In the genomic region with DNA sequence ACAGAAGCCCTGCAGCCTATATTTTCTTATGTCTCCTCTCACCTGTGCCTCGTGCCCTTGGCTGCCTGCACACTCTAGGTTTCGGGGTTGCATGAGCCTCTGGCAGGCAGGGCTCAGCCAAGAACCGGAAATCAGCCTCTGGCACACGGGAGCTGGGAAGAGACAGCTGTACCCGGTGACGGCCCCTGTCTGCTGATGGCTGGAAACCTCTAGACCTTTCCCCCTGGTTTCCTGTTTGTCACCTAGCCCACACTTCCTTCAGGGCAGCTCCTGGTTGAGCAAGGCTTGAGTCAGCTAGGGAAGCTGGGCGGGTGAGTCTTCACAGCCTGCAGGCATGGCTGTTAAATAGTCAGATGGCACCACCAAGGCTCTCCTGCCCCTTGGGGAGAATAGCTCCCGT, we compare ENCODE assay signal across 8 mouse cellular contexts. TPM values are rescaled to one million over a fixed set of nuclear protein-coding genes. Genes with fewer than 3 reads are reported as not detected.
DNase-seq lines count a peak whose midpoint lies in the region; ATAC-seq and TF ChIP-seq lines count a peak whose summit lies in the region.

No protein-coding gene starts in this region.

- no peaks in the 10 kb centered on the region for H3K36me3 ChIP-seq in embryonic facial prominence, embryonic 14.5 days (ENCODE audit: control insufficient read depth, insufficient read depth, low read length)
- peaks cover 7% of the 10 kb centered on the region; the same call in 1 of the 2 replicates for H3K36me3 ChIP-seq in limb, embryonic 12.5 days
- no peaks in the 10 kb centered on the region for H3K36me3 ChIP-seq in hindbrain, embryonic 11.5 days (ENCODE audit: control insufficient read depth, insufficient read depth, low read length)

- H3K27me3 ChIP-seq in embryonic facial prominence, embryonic 14.5 days (replicated peaks; ENCODE audit: control insufficient read depth, insufficient read depth, low read length) = no peaks in the 10 kb centered on the region
- H3K27me3 ChIP-seq in limb, embryonic 12.5 days = no peaks in the 10 kb centered on the region
- H3K27me3 ChIP-seq in hindbrain, embryonic 11.5 days (ENCODE audit: control insufficient read depth, insufficient read depth, low read length) = no peaks in the 10 kb centered on the region

- H3K9ac ChIP-seq in embryonic facial prominence, embryonic 14.5 days (ENCODE audit: low read depth, low read length) = no peak overlapping the region; the same call in 1 of the 2 replicates
- peak overlapping the region; percentile 44; the same call in 1 of the 2 replicates for H3K9ac ChIP-seq in limb, embryonic 12.5 days (replicated peaks)
- H3K9ac ChIP-seq in hindbrain, embryonic 11.5 days (ENCODE audit: low read depth, low read length) = no peak overlapping the region

- H3K4me1 ChIP-seq in lung, adult 2 months (ENCODE audit: control insufficient read depth, insufficient read depth, low read length) = peaks cover 63% of the 10 kb centered on the region
- H3K4me1 ChIP-seq in embryonic facial prominence, embryonic 14.5 days (ENCODE audit: control insufficient read depth, insufficient read depth, low read length) = peaks cover 64% of the 10 kb centered on the region
- H3K4me1 ChIP-seq in limb, embryonic 12.5 days (replicated peaks) = peaks cover 75% of the 10 kb centered on the region
- peaks cover 3% of the 10 kb centered on the region for H3K4me1 ChIP-seq in hindbrain, embryonic 11.5 days (replicated peaks; ENCODE audit: control insufficient read depth, insufficient read depth, low read length)

- DNase-seq in lung, adult 18-20 months = peak; percentile 63 to 73
- no peak for DNase-seq in lung, adult 2 months
- peak; percentile 27 for DNase-seq in embryonic facial prominence, embryonic 14.5 days (ENCODE audit: low spot score)
- DNase-seq in spleen, postnatal 14 days (ENCODE audit: low spot score in 2 of 2) = no peak
- no peak for DNase-seq in hindbrain, embryonic 11.5 days (ENCODE audit: low spot score)

- no peak overlapping the region for H3K4me3 ChIP-seq in lung, adult 2 months (replicated peaks; ENCODE audit: extremely low read depth, low read depth, low read length)
- H3K4me3 ChIP-seq in embryonic facial prominence, embryonic 14.5 days (ENCODE audit: low read depth, low read length) = no peak overlapping the region
- no peak overlapping the region for H3K4me3 ChIP-seq in limb, embryonic 12.5 days (replicated peaks)
- H3K4me3 ChIP-seq in hindbrain, embryonic 11.5 days (ENCODE audit: low read depth, low read length) = no peak overlapping the region

- no peak for TF ChIP-seq CTCF in lung, adult 2 months (IDR thresholded peaks at IDR 0.05; ENCODE audit: insufficient read depth, low read length)

- peak overlapping the region; percentile 19; the same call in 1 of the 2 replicates for H3K4me2 ChIP-seq in embryonic facial prominence, embryonic 14.5 days (ENCODE audit: low read depth, low read length)
- H3K4me2 ChIP-seq in limb, embryonic 12.5 days = peak overlapping the region; percentile 45
- no peak overlapping the region for H3K4me2 ChIP-seq in hindbrain, embryonic 11.5 days (replicated peaks; ENCODE audit: low read depth, low read length)

- TF ChIP-seq POLR2A in lung, adult 2 months (IDR thresholded peaks at IDR 0.05; ENCODE audit: borderline replicate concordance, extremely low read depth, low read depth, low read length) = no peak

- no peak for ATAC-seq in embryonic facial prominence, embryonic 14.5 days (ENCODE audit: low read depth)
- no peak for ATAC-seq in limb, embryonic 12.5 days (ENCODE audit: insufficient number of reproducible peaks, insufficient read depth, low FRiP score, low TSS enrichment, low read depth)
- peak; percentile 38 for ATAC-seq in neutrophil, adult 5-6 weeks (ENCODE audit: extremely low read depth, insufficient number of reproducible peaks, low FRiP score, poor library complexity, severe bottlenecking)
- no peak for ATAC-seq in frontal cortex, adult (ENCODE audit: low TSS enrichment)
- ATAC-seq in hindbrain, embryonic 11.5 days (ENCODE audit: low FRiP score) = no peak

- H3K27ac ChIP-seq in embryonic facial prominence, embryonic 14.5 days (replicated peaks; ENCODE audit: low read depth, low read length) = 0 out of 2 replicates have a peak overlapping the region, but pooled peaks have one; percentile 11
- peak overlapping the region; percentile 71; the same call in 1 of the 2 replicates for H3K27ac ChIP-seq in limb, embryonic 12.5 days
- no peak overlapping the region for H3K27ac ChIP-seq in hindbrain, embryonic 11.5 days (ENCODE audit: low read depth, low read length)

- no peaks in the 10 kb centered on the region for H3K9me3 ChIP-seq in embryonic facial prominence, embryonic 14.5 days (ENCODE audit: control insufficient read depth, low read length)
- H3K9me3 ChIP-seq in limb, embryonic 12.5 days = no peaks in the 10 kb centered on the region
- H3K9me3 ChIP-seq in hindbrain, embryonic 11.5 days (ENCODE audit: control insufficient read depth, low read length) = no peaks in the 10 kb centered on the region

- WGBS in lung, adult 2 months = 4% methylated on average over 8 of the region's 8 CpGs
- WGBS in embryonic facial prominence, embryonic 14.5 days = 18% methylated on average over 8 of the region's 8 CpGs
- 19% methylated on average over 8 of the region's 8 CpGs for WGBS in limb, embryonic 12.5 days
- 55% methylated on average over 8 of the region's 8 CpGs for WGBS in hindbrain, embryonic 11.5 days

RNA-seq across cellular contexts. Expression of gene Rplp0, which starts 24.4 kb away (rescaled TPM):
- 1,185 and 1,411 TPM in 2 replicates for polyA plus RNA-seq in lung, adult 2 months (2012; rRNA removed)
- polyA plus RNA-seq in embryonic facial prominence, embryonic 14.5 days (2014; fragmentation: Nextera tagmentation; extraction: Ambion mirVana) = 1,928 and 1,996 TPM in 2 replicates
- polyA plus RNA-seq in limb, embryonic 12.5 days (2016; fragmentation: Nextera tagmentation; extraction: Ambion mirVana) = 1,237 and 1,243 TPM in 2 replicates
- 808 and 842 TPM in 2 replicates for total RNA-seq in neutrophil, adult 5-6 weeks (2017)
- polyA plus RNA-seq in hindbrain, embryonic 11.5 days (2014; fragmentation: Nextera tagmentation; extraction: Ambion mirVana) = 1,244 and 1,247 TPM in 2 replicates

RNA-seq across cellular contexts. Expression of gene Pxn, which starts 28.4 kb away (rescaled TPM):
- polyA plus RNA-seq in lung, adult 2 months (2012; rRNA removed) = 214 and 226 TPM in 2 replicates
- polyA plus RNA-seq in embryonic facial prominence, embryonic 14.5 days (2014; fragmentation: Nextera tagmentation; extraction: Ambion mirVana) = 28.6 and 28.8 TPM in 2 replicates
- 40.3 and 47.1 TPM in 2 replicates for polyA plus RNA-seq in limb, embryonic 12.5 days (2016; fragmentation: Nextera tagmentation; extraction: Ambion mirVana)
- total RNA-seq in neutrophil, adult 5-6 weeks (2017) = 242 and 288 TPM in 2 replicates
- 9.0 and 10.1 TPM in 2 replicates for polyA plus RNA-seq in hindbrain, embryonic 11.5 days (2014; fragmentation: Nextera tagmentation; extraction: Ambion mirVana)

RNA-seq across cellular contexts. Expression of gene Gcn1l1, which starts 30.2 kb away (rescaled TPM):
- polyA plus RNA-seq in lung, adult 2 months (2012; rRNA removed) = 36.8 and 52.8 TPM in 2 replicates
- polyA plus RNA-seq in embryonic facial prominence, embryonic 14.5 days (2014; fragmentation: Nextera tagmentation; extraction: Ambion mirVana) = 40.3 and 41.9 TPM in 2 replicates
- 55.4 and 57.4 TPM in 2 replicates for polyA plus RNA-seq in limb, embryonic 12.5 days (2016; fragmentation: Nextera tagmentation; extraction: Ambion mirVana)
- total RNA-seq in neutrophil, adult 5-6 weeks (2017) = 37.0 and 39.8 TPM in 2 replicates
- 31.8 and 39.4 TPM in 2 replicates for polyA plus RNA-seq in hindbrain, embryonic 11.5 days (2014; fragmentation: Nextera tagmentation; extraction: Ambion mirVana)

RNA-seq across cellular contexts. Expression of gene Sirt4, which starts 50.3 kb away (rescaled TPM):
- polyA plus RNA-seq in lung, adult 2 months (2012; rRNA removed) = 36.5 and 38.3 TPM in 2 replicates
- 13.9 and 20.3 TPM in 2 replicates for polyA plus RNA-seq in embryonic facial prominence, embryonic 14.5 days (2014; fragmentation: Nextera tagmentation; extraction: Ambion mirVana)
- polyA plus RNA-seq in limb, embryonic 12.5 days (2016; fragmentation: Nextera tagmentation; extraction: Ambion mirVana) = 21.9 and 24.9 TPM in 2 replicates
- 6.1 and 11.3 TPM in 2 replicates for total RNA-seq in neutrophil, adult 5-6 weeks (2017)
- polyA plus RNA-seq in hindbrain, embryonic 11.5 days (2014; fragmentation: Nextera tagmentation; extraction: Ambion mirVana) = 21.3 and 23.1 TPM in 2 replicates

Comparison
In these comparisons a context has a peak if more than half of its experiments do, and no peak if none do; other contexts are left out.
1. DNase-seq: peak in lung, adult 18-20 months (2 of 2) and embryonic facial prominence, embryonic 14.5 days (single experiment); none in lung, adult 2 months (single experiment), spleen, postnatal 14 days (0 of 2) and hindbrain, embryonic 11.5 days (single experiment).